Mouse (Mus musculus) stomach, postnatal 0 days (tissue): Measurements from ENCODE around the gene Uqcc2. TPM values are rescaled to one million over a fixed set of nuclear protein-coding genes. Genes with fewer than 3 reads are reported as not detected.
A peak's percentile ranks its signal among the peaks of the same experiment; 100 is the strongest.

ENCODE experiments used
- ATAC-seq: fragments of 200-750 bp; cut with Nextera tagmentation; 2 replicates; pipeline ENCODE4 v1.8.0; 2017; ENCODE audit not compliant: low FRiP score, low TSS enrichment
- DNase-seq: peaks from one replicate; pipeline ENCODE4 v3.0.0-alpha.2; 2016; ENCODE audit warnings: low spot score
- H3K27ac ChIP-seq: fragments of 300-500 bp; sonication (generic); replicated peaks from 2 replicates; pipeline ENCODE4 v1.5.1; 2014; ENCODE audit warnings: mild to moderate bottlenecking, control low read depth
- H3K27me3 ChIP-seq: fragments of 300-500 bp; sonication (generic); 2 replicates; pipeline ENCODE4 v1.6.1; 2014; ENCODE audit warnings: low read length; ENCODE audit not compliant: control insufficient read depth, insufficient read depth
- H3K36me3 ChIP-seq: fragments of 300-500 bp; sonication (generic); 2 replicates; pipeline ENCODE4 v1.6.1; 2014; ENCODE audit warnings: low read length, mixed read lengths; ENCODE audit not compliant: control insufficient read depth, insufficient read depth
- H3K4me1 ChIP-seq: fragments of 300-500 bp; sonication (generic); replicated peaks from 2 replicates; pipeline ENCODE4 v1.6.1; 2014; ENCODE audit warnings: antibody characterized with exemption; ENCODE audit not compliant: control insufficient read depth, insufficient read depth
- H3K4me2 ChIP-seq: fragments of 300-500 bp; sonication (generic); replicated peaks from 2 replicates; pipeline ENCODE4 v1.6.1; 2014; ENCODE audit warnings: low read depth, mild to moderate bottlenecking, control low read depth, moderate library complexity
- H3K4me3 ChIP-seq: fragments of 300-500 bp; sonication (generic); 2 replicates; pipeline ENCODE4 v1.5.1; 2014; ENCODE audit warnings: low read depth, low read length, control low read depth
- H3K9ac ChIP-seq: fragments of 300-500 bp; sonication (generic); 2 replicates; pipeline ENCODE4 v1.6.1; 2014; ENCODE audit warnings: mild to moderate bottlenecking, low read length, control low read depth, mixed read lengths
- H3K9me3 ChIP-seq: fragments of 300-500 bp; sonication (generic); 2 replicates; pipeline ENCODE4 v1.6.1; 2016; ENCODE audit warnings: low read length; ENCODE audit not compliant: control insufficient read depth
- CTCF ChIP-seq: IDR thresholded peaks from 2 replicates; pipeline ENCODE4 v1.5.1; 2016; ENCODE audit warnings: antibody characterized with exemption, low read depth, mild to moderate bottlenecking, moderate library complexity
- EP300 ChIP-seq: optimal IDR thresholded peaks from 2 replicates; pipeline ENCODE3; 2016; ENCODE audit warnings: antibody characterized with exemption
- WGBS: fragments of 180-500 bp; shearing (Covaris S2); extraction: QIAGEN DNeasy Blood & Tissue Kit; methylation state at CpG from one replicate; pipeline ENCODE4 v1.1.7; 2014; 5-methylcytosine and 5-hydroxymethylcytosine counted together
- polyA plus RNA-seq: library from polyadenylated mRNA; unstranded; fragments of >200 nt; fragmentation: Nextera tagmentation; extraction: Ambion mirVana; gene quantifications from 2 replicates; pipeline ENCODE4 v1.2.1, GENCODE M21; 2015

The Uqcc2 gene
- polyA plus RNA-seq, 1 experiment from 2014 or later, result 250 TPM

GRCm38 (mm10) chr17:27087426-27087825 lies 46.3 kb downstream of the Uqcc2 start:
- Histone ChIP-seq H3K4me2 (no peak overlapping the region), H3K4me3 (no peak overlapping the region), H3K27me3 (no peaks in the 10 kb centered on the region), H3K27ac (no peak overlapping the region), H3K9me3 (no peaks in the 10 kb centered on the region), H3K36me3 (no peaks in the 10 kb centered on the region; the same call in 1 of the 2 replicates), H3K9ac (no peak overlapping the region), H3K4me1 (no peaks in the 10 kb centered on the region)
- WGBS, result 43% methylated on average over 12 of the region's 12 CpGs
- TF ChIP-seq CTCF (peak; percentile 64), EP300 (no peak)
- DNase-seq (peak; percentile 59), ATAC-seq (no peak)

GRCm38 (mm10) chr17:27085676-27086075 lies 48.0 kb downstream of the Uqcc2 start:
- DNase-seq (peak; percentile 83), ATAC-seq (no peak)
- Histone ChIP-seq H3K36me3 (no peaks in the 10 kb centered on the region), H3K9ac (no peak overlapping the region), H3K4me3 (no peak overlapping the region), H3K27ac (no peak overlapping the region), H3K4me2 (no peak overlapping the region), H3K4me1 (no peaks in the 10 kb centered on the region), H3K27me3 (no peaks in the 10 kb centered on the region), H3K9me3 (no peaks in the 10 kb centered on the region)
- TF ChIP-seq CTCF (peak; percentile 84), EP300 (no peak)
- WGBS, result 70% methylated on average over 2 of the region's 2 CpGs

GRCm38 (mm10) chr17:27083601-27084000 lies 50.1 kb downstream of the Uqcc2 start:
- H3K27ac ChIP-seq, result 0 out of 2 replicates have a peak overlapping the region, but pooled peaks have one; percentile 13
- ATAC-seq (peak; percentile 87), DNase-seq (peak; percentile 57)
- H3K9ac ChIP-seq, result no peak overlapping the region
- H3K36me3 ChIP-seq, result no peaks in the 10 kb centered on the region
- no peaks in the 10 kb centered on the region for H3K27me3 ChIP-seq
- H3K4me1 ChIP-seq, result no peaks in the 10 kb centered on the region
- H3K4me3 ChIP-seq, result no peak overlapping the region
- H3K9me3 ChIP-seq, result no peaks in the 10 kb centered on the region
- 58% methylated on average over 9 of the region's 9 CpGs for WGBS
- TF ChIP-seq CTCF (no peak), EP300 (no peak)
- H3K4me2 ChIP-seq, result no peak overlapping the region

GRCm38 (mm10) chr17:27082796-27083195 lies 50.9 kb downstream of the Uqcc2 start:
- DNase-seq (no peak), ATAC-seq (no peak)
- WGBS, result 46% methylated on average over 8 of the region's 8 CpGs
- Histone ChIP-seq H3K9ac (no peak overlapping the region), H3K9me3 (no peaks in the 10 kb centered on the region), H3K27me3 (no peaks in the 10 kb centered on the region), H3K36me3 (no peaks in the 10 kb centered on the region), H3K4me2 (no peak overlapping the region), H3K4me1 (no peaks in the 10 kb centered on the region), H3K27ac (no peak overlapping the region), H3K4me3 (no peak overlapping the region)
- TF ChIP-seq EP300, result no peak
- no peak for TF ChIP-seq CTCF

GRCm38 (mm10) chr17:27081868-27082267 lies 51.8 kb downstream of the Uqcc2 start:
- TF ChIP-seq EP300, result no peak
- TF ChIP-seq CTCF, result no peak
- ATAC-seq, result no peak
- no peaks in the 10 kb centered on the region for H3K4me1 ChIP-seq

GRCm38 (mm10) chr17:27078499-27078898 lies 55.2 kb downstream of the Uqcc2 start:
- WGBS, result 65% methylated on average over 6 of the region's 6 CpGs
- H3K27me3 ChIP-seq, result no peaks in the 10 kb centered on the region
- no peak overlapping the region for H3K9ac ChIP-seq
- no peak overlapping the region for H3K4me3 ChIP-seq
- H3K4me1 ChIP-seq, result no peaks in the 10 kb centered on the region
- H3K27ac ChIP-seq, result no peak overlapping the region
- DNase-seq (no peak), ATAC-seq (no peak)
- H3K9me3 ChIP-seq, result no peaks in the 10 kb centered on the region
- H3K4me2 ChIP-seq, result no peak overlapping the region
- TF ChIP-seq EP300 (no peak), CTCF (no peak)
- H3K36me3 ChIP-seq, result no peaks in the 10 kb centered on the region

More at GRCm38 (mm10) chr17:27081868-27082267, 51.8 kb downstream of the Uqcc2 start:
- Histone ChIP-seq H3K4me3 (no peak overlapping the region), H3K27ac (no peak overlapping the region), H3K36me3 (no peaks in the 10 kb centered on the region), H3K9me3 (no peaks in the 10 kb centered on the region), H3K27me3 (no peaks in the 10 kb centered on the region), H3K9ac (no peak overlapping the region), H3K4me2 (no peak overlapping the region)
- WGBS, result 55% methylated on average over 5 of the region's 5 CpGs
- no peak for DNase-seq
